Mouse (Mus musculus) hindlimb bud, embryonic 11.5 days (tissue): ENCODE results near the gene U2af2.
"Not testable (repeated sequence)": the region's sequence is repeated elsewhere in the genome, so short reads cannot be mapped to it uniquely, and the experiment has no call there.

ENCODE experiments used
- DNase-seq: peaks from one replicate; pipeline ENCODE4 v3.0.0-alpha.2; 2012; ENCODE audit warnings: low read depth, low spot score; ENCODE audit errors: extremely low spot score

The U2af2 gene

DNA sequence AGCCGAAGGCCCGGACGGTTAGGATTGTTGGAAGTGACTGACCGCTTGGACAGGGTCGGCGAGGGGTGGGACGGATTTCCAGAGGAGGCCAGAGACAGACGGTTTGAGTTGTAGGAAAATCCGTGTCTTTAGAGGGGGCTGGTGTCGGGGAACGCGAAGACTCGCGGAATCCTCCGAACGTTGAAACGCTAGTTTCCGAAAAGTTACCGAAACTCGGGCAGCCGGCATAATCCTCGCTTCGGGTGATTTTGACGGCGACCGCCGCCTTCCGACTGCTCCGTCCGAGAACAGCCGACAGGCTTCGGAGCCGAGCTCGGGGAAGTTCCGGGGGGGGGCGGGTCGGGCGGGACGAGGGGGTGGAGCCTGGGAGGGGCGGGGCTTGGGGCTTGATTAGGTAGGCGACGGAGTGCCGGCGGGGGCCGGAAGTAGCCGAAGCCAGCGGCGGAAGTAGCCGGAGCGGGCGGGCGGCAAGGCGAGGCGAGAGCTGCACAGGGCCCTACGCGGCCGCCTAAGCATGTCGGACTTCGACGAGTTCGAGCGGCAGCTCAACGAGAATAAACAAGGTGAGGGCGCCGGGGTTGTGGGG, at the start of gene U2af2:
U2af2 (plus strand) TSS at position 370 of the 586 bp plus-strand sequence.
- no peak for DNase-seq

DNA sequence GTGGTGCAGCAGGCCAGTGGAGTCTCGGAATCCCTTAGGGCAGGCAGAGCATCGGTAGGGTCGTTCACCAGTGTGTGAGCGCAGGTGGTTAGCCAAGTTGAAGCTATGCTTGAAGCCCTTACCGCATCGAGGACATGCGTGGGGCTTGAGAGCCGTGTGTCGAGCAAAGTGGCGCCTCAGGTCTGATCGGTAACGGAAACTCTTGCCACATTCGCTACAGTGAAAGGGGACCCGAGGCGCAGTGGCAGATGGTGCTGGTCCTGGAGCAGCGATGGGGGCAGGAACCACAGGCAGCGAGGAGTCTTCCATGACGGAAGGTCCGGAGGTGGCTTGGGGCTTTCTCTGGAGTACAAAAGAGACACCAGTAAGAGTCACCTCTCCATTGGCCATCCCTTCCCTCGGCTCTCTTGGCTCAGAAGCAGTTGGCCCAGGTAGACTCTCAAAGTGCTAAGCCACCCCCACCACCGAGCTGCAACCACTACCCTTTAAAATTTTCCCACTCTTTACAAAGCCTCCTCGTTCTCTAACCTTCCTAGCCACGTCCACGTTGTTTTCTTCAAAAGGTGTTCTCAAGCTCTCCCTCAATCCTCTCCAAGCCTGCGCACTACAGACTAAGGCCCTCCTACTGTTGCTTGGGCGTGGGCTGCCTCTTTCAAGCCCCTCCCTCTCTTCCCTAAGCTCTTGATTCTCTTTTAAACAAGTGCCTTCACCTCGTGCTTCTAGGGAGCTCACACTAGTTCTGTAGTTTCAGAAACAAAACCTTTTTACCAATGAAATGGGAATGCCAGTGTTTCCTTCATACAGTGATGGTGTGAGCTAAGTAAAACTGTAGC, 49.0 kb upstream of the U2af2 start:
- DNase-seq: no peak

DNA sequence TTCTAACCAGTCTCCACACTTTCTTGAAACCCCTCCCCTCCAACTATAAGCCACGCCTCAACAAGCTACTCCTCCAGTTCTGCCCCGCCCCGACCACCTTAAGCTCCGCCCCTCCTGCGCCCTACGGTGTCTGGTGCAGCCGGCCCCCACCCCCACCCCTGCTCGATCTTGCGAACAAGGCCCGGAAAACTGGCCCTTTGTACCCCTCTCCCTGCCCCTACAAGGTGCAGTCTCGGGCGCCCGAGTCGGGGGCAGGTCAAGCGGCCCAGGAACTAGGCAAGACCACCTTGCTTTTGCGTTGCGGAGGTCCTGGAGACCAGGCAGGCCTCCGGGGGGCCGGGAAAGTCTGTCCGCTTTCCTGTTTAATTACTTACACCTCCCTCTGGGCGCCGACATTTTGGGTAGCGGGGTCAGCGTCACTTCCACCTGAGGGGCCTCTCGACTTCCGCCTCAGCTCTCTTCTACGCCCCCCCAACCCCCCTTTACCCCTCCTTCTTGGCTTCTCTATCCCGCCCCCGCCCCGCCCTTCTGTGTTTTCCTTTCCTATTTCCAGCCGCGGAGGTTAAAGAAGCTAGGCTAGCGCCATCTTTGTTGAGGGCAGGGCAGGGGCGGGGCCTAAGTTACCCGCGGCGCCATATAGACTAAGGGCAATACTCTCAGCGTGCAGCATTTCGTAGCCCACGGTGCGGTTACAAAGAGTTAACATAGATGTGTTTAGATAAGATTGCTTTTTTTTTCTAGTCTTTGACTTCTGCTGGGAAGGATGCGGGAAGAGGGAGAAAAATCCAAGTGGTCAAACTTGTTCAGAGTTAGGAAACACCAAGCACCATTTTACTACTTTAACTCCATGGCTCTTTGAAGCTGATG, 47.5 kb upstream of the U2af2 start, which contains the start of the genes Zfp524 and Fiz1:
Zfp524 (plus strand) TSS at position 165 of the 867 bp plus-strand sequence.
Fiz1 (minus strand) TSS at position 447 of the 867 bp plus-strand sequence.
- peak; percentile 95 for DNase-seq

DNA sequence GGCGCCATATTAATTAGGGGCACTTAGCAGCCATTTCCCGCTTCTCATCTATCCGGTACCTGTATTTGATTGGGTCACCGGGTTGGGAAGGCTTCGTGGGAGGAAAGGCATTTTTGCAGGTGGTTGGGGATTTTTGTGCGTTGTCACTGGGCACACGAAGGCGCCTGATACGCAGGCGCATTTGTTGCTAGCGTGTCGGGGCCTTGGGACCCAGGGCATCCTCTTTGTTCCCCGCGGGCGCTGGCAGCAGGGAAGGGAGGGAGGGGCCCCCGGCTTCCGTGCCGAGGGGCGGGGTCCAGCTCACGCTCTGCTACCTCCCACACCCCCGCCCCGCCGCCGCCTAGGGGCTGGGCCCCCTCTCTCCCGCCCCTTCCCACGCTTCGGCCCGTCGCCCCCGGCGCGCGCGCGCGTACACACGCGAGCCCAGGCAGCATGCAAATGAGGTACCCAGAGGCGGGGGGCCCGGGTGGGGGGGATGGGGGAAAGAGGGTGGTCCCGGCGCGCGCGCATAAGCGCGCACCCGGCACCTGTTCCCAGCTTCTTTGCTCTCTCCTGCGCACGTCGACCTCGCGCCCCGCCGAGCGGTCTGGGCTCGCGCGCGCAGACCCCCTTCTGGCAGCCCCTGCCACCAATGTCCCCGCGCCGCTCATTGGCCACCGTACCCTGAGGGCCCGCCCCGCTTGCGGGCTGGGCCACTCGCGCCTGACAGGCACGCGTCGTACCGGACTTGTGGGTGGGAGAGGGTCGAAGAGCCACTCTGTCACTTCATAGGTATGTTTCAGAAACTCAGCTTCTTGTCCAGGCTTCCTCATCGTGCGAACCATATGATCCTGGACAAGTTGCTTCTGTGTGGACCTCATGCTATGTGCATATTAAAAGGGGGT, 46.6 kb upstream of the U2af2 start, which contains the start of gene Gm44973:
Gm44973 (plus strand) TSS at position 379 of the 884 bp plus-strand sequence.
- peak; percentile 73 for DNase-seq

DNA sequence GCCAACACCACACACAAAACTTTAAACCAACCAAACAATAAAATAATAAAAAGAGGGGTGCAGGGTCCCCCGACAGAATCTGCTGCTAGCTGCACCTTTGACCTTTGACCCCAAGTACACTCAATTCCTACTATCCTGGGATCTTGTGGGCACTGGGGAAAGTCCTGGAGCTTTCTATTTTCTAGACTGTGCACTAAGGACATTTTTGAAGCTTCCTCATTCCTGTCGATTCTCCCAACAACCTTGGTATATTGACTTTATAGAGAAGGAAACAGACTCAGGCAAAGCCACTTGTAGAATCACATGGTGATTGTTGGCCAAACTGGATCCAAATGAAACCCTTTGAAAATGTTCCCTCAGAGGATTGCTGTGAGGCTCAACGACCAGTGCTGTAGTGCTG, 45.9 kb upstream of the U2af2 start:
- DNase-seq: no peak

DNA sequence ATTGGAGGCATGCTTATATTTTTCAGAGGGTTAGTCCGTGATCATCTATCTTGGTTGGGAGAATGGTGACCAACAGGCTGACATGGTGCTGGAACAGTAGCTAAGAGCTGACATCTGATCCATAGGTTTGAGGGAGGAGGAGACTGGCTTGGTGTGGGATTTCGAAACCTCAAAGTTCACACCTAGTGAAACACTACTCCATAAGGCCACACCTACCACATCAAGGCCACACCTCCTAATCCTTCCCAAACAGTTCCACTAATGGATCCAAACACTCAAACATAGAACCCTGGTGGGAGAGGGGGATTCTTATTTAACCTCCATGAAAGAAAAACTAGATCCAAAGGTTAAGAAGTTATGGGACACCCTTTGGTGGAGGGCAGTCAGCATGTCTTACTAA, 45.0 kb upstream of the U2af2 start:
- no peak for DNase-seq

DNA sequence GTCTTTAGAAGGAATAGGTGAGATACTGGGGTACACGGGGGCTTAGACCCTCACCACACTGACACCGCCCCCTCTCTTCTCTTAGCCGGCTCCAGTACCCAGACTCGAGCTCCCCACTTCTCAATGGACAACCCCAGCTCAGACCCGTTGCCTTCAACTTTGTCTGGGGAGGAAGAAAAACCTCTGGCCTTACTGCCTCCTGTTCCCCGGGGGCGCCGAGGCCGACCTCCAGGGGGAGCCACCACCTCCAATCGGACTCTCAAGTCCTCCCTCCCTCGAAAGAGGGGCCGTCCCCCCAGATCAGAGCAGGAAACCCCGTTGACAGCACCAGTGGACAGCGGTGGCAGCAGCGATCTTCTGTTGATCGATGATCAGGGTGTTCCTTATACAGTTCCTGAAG, 44.6 kb upstream of the U2af2 start:
- DNase-seq: no peak

DNA sequence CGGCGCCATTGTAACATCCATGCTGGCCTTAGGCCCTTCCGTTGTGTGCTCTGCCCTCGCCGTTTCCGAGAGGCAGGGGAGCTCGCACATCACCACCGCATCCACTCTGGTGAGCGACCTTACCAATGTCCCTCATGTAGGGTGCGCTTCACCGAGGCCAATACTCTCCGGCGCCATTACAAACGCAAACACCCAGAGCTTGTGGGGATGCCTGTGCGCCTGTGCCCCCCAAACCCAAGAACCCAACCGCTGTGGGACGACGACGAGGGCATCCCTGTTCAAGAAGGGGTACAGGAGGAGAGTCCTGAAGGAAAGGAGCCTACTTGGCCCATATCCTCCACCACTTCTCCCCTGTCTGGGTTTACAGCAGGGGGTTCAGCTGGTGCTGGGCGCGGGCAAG, 44.0 kb upstream of the U2af2 start:
- DNase-seq: no peak

DNA sequence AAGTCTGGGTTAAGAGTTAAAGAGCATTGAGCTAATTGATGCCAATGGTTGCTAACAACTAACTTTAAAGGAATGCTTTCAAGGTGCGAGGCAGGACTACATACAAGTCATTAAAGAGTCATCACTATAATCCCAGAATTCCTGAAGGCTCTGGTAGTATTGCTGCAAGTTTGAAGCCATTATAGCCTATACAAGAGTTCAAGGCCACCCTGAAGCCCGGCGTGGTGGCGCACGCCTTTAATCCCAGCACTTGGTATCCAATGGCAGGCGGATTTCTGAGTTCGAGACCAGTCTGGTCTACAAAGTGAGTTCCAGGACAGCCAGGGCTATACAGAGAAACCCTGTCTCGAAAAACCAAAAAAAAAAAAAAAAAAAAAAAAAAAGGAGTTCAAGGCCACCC, 42.4 kb upstream of the U2af2 start:
- DNase-seq: not testable (repeated sequence)

DNA sequence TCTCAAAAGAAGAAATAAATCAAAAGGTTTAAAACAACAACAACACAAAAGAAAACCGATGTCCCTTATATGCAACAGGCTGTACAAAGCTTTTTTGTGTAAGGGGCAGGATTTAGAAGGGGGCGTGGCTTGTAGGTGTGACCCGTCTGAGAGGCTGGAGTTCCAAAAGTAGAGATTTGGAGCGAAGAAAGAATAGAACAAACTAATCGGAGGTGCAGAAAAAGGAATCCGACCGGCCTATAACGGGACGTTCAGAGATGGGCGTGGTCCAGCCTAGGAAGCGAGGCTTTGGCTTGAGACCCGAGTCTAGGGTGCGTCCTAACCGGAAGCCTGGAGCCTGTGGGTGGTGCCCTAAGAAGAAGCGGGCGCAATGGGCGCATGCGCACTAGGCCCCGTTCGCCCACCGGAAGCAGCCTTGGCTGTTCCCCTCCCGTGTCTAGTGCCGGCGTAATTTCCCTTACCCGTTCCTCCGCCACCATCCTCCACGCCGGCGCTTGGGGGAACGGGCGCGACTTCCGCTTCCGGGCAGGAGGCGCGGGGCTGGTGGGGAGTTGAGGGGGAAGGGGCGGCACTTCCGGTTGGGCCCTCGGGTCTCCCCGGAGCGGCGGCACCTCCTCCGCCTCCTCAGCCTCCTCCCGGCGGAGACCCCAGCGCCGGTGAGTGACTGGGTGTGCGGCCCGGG, 41.8 kb upstream of the U2af2 start, which contains the start of the genes Zfp865 and Ccdc106:
Zfp865 (plus strand) TSS at position 377 of the 682 bp plus-strand sequence.
Ccdc106 (plus strand) TSS at position 554 of the 682 bp plus-strand sequence.
- DNase-seq: peak; percentile 94

DNA sequence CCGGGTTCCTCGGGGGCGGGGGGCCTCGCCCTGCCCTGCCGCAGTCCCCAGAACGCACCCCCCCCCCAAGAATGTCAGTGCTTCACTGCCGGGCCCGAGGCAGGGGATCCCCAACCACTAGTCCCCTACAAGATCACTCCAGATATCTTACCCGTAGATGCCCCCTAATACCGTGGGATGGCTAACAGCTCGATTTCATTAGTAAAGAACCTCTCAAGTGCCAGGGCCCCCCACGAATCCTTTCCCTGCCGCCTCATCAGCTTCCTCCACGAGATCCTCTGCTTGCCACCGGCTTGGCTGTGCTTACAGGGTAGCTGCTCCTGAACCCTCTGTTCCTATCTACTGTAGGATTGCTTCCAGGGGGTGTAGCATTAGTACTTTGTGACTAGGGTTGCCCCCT, 41.3 kb upstream of the U2af2 start:
- no peak for DNase-seq

GRCm38 (mm10) chr7:5021197-5021596, 40.7 kb upstream of the U2af2 start:
- no peak for DNase-seq

GRCm38 (mm10) chr7:5029543-5029942, 32.4 kb upstream of the U2af2 start:
- DNase-seq: no peak

DNA sequence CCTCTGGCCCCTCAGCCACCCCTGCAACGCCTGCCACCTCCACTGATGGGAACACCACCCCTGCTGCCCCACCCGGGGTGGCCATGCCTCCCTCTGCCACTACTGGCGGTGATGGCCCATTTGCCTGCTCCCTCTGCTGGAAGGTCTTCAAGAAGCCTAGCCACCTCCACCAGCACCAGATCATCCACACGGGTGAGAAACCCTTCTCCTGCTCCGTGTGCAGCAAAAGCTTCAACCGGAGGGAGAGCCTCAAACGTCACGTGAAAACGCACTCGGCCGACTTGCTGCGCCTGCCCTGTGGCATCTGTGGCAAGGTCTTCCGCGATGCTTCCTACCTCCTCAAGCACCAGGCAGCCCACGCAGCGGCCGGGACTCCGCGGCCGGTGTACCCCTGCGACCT, 32.0 kb upstream of the U2af2 start:
- no peak for DNase-seq

DNA sequence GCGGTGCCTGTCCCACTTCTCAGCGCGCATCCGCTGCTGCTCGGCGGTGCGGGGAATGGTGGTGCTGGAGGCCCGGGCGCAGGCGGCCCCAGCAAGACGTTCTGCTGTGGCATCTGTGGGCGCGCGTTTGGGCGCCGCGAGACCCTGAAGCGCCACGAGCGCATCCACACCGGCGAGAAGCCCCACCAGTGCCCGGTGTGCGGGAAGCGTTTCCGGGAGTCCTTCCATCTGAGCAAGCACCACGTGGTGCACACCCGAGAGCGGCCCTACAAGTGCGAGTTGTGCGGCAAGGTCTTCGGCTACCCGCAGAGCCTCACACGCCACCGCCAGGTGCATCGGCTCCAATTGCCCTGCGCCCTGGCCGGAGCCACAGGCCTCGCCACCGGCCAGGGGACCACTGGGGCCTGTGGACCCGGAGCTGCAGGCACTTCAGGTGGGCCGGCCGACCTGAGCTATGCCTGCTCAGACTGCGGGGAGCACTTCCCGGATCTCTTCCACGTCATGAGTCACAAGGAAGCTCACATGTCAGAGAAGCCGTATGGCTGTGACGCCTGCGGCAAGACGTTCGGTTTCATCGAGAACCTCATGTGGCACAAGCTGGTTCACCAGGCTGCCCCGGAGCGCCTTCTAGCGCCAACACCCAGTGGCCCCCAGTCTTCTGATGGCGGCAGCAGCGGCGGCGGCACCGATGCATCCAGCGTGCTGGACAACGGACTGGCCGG, 31.2 kb upstream of the U2af2 start:
- DNase-seq: no peak

DNA sequence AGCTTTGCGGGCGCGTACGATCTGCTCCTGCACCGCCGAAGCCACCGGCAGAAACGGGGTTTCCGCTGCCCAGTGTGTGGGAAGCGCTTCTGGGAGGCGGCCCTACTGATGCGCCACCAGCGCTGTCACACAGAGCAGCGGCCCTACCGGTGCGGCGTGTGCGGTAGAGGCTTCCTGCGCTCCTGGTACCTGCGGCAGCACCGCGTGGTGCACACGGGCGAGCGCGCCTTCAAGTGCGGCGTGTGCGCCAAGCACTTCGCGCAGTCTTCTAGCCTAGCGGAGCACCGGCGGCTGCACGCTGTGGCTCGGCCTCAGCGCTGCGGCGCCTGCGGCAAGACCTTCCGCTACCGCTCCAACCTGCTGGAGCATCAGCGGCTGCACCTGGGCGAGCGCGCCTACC, 30.4 kb upstream of the U2af2 start:
- no peak for DNase-seq

- no peak for DNase-seq
These were observed 28.1 kb upstream of the U2af2 start, which contains the start of gene 4632433K11Rik for GRCm38 (mm10) chr7:5033818-5034217. TSS of gene 4632433K11Rik (plus strand) at chr7:5034118.

DNA sequence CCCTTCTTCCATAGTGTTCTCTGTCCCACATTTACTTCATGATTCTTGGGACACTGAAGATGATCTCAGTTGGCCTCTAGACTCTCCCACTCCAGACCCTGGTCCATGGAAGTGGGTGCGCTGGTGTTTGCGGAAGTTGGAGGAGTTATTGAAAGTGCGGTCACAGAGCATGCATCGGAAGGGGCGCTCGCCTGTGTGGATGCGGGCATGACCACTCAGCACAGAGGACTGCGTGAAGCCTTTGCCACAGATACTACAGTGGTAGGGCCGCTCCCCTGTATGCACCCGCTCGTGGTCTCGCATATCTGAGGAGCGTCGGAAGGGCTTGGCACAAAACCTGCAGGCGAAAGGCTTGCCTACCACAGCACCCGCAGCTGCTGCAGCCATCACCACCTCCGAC, 26.3 kb upstream of the U2af2 start:
- DNase-seq: no peak

- no peak for DNase-seq
These were observed 25.8 kb upstream of the U2af2 start for GRCm38 (mm10) chr7:5036136-5036535.
